Mouse (Mus musculus): ENCODE measurements at regions not wholly inside any gene's neighbourhood (a gene's known extent, or its start where the extent isn't known, plus 50 kb on each side); places are given as distances from the start of the nearest gene placed in this dataset.

DNA sequence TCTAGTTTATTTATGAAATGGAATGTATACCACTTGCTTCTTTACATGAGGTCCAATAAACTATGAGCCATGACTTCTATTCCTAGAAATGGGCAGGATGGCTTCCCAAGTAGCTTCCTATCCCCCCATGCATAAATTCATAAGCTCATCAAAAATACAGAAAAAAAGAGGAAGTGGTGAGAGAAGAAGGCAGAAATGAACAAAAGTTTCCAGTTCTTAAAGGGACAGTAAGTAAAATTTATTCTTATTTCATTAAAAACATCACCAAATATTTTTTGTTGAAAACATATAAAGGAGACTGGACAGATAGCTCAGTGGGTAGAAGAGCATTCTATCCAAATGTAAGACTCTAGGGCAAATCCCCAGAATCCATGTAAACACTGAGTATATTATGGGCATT is 554.0 kb upstream of the Klf4 start:
- no peak overlapping the region for H3K27ac ChIP-seq (ENCODE audit: low read depth, low read length)
- no peaks in the 10 kb centered on the region for H3K36me3 ChIP-seq (ENCODE audit: control insufficient read depth, insufficient read depth, low read length)
- ATAC-seq (no peak), DNase-seq (ENCODE audit: low spot score) (no peak)
- H3K4me3 ChIP-seq (ENCODE audit: low read depth, low read length) = no peak overlapping the region
- H3K4me2 ChIP-seq (ENCODE audit: low read length) = no peak overlapping the region
- peaks cover 7% of the 10 kb centered on the region; the same call in 1 of the 2 replicates for H3K4me1 ChIP-seq (ENCODE audit: control insufficient read depth, insufficient read depth, low read length)
- H3K9me3 ChIP-seq (replicated peaks; ENCODE audit: control insufficient read depth, low read length) = no peaks in the 10 kb centered on the region
- no peak overlapping the region for H3K9ac ChIP-seq (ENCODE audit: low read length)
- no peaks in the 10 kb centered on the region for H3K27me3 ChIP-seq (replicated peaks; ENCODE audit: control insufficient read depth, insufficient read depth, low read length)

DNA sequence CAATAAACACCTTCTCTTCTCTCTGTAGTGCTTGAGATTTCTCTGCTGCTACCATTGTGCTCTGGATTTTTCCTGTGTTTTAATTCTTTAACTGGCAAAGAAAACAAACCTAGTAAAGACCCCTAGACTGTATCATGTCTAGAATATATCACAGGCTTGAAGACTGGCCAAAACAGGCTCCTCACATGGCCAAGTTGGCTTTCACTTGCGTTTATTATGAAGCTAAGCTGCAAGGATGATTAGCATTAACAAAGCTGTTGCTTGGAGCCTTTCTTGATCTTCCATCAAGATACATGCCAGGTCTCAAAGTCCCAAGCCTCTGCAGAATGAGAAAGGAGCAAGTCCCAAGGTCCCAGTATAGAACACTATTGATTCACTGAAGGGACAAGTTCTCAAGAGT is 551.9 kb upstream of the Klf4 start:
- DNase-seq (ENCODE audit: low spot score) (peak; percentile 57), ATAC-seq (no peak)
- Histone ChIP-seq H3K4me1 (ENCODE audit: control insufficient read depth, insufficient read depth, low read length) (peaks cover 2% of the 10 kb centered on the region; the same call in 1 of the 2 replicates), H3K4me3 (ENCODE audit: low read depth, low read length) (no peak overlapping the region), H3K27me3 (replicated peaks; ENCODE audit: control insufficient read depth, insufficient read depth, low read length) (no peaks in the 10 kb centered on the region), H3K27ac (ENCODE audit: low read depth, low read length) (no peak overlapping the region), H3K9ac (ENCODE audit: low read length) (no peak overlapping the region), H3K36me3 (ENCODE audit: control insufficient read depth, insufficient read depth, low read length) (no peaks in the 10 kb centered on the region), H3K4me2 (ENCODE audit: low read length) (no peak overlapping the region), H3K9me3 (replicated peaks; ENCODE audit: control insufficient read depth, low read length) (no peaks in the 10 kb centered on the region)
- WGBS = 60% methylated on average over 1 of the region's 1 CpGs

DNA sequence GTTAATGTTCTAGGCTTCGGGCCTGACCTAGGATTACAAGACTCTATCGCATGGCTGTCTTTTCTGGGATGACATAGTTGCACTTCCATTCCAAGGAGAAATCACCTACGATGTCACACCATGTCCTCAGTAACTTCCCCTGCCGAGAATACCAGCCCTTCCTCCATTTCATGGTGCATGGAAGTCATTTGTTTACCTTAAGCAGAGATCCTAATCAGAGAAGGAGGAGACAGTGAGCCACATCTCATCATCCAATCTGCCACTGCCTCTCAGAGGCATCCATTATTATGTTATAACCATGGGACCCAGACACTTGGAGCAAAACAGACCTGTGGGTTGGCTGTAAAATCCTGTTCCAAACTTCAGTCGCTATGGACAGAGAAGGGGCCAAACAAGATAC is 550.1 kb upstream of the Klf4 start:
- H3K27ac ChIP-seq (ENCODE audit: low read depth, low read length) = no peak overlapping the region
- no peak overlapping the region for H3K4me3 ChIP-seq (ENCODE audit: low read depth, low read length)
- ATAC-seq (no peak), DNase-seq (ENCODE audit: low spot score) (no peak)
- H3K4me2 ChIP-seq (ENCODE audit: low read length) = no peak overlapping the region
- WGBS = 87% methylated on average over 5 of the region's 5 CpGs
- no peaks in the 10 kb centered on the region for H3K9me3 ChIP-seq (replicated peaks; ENCODE audit: control insufficient read depth, low read length)
- H3K27me3 ChIP-seq (replicated peaks; ENCODE audit: control insufficient read depth, insufficient read depth, low read length) = no peaks in the 10 kb centered on the region
- no peaks in the 10 kb centered on the region for H3K36me3 ChIP-seq (ENCODE audit: control insufficient read depth, insufficient read depth, low read length)
- no peaks in the 10 kb centered on the region for H3K4me1 ChIP-seq (ENCODE audit: control insufficient read depth, insufficient read depth, low read length)
- H3K9ac ChIP-seq (ENCODE audit: low read length) = no peak overlapping the region

DNA sequence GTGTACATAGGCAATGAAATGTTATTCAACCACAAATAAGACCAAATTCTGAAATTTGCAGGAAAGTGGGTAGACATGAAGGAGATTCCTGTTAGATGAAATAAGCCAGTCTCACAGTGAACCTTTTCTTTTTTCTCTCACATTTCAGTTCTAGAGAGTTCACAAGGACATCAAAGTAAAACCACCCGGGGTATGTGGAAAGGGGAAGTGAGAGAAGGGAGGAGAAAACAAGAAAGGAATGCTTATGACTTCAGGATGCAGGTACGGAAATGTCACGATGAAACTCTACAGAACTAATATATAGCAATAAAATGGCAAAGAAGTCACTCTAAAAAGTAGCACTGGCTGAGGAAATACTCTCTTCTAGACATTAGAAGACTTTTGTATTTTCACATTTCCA is 548.7 kb upstream of the Klf4 start:
- ATAC-seq (no peak), DNase-seq (ENCODE audit: low spot score) (no peak)
- Histone ChIP-seq H3K27me3 (replicated peaks; ENCODE audit: control insufficient read depth, insufficient read depth, low read length) (no peaks in the 10 kb centered on the region), H3K36me3 (ENCODE audit: control insufficient read depth, insufficient read depth, low read length) (no peaks in the 10 kb centered on the region), H3K27ac (ENCODE audit: low read depth, low read length) (no peak overlapping the region), H3K4me3 (ENCODE audit: low read depth, low read length) (no peak overlapping the region), H3K9ac (ENCODE audit: low read length) (no peak overlapping the region), H3K9me3 (replicated peaks; ENCODE audit: control insufficient read depth, low read length) (no peaks in the 10 kb centered on the region), H3K4me1 (ENCODE audit: control insufficient read depth, insufficient read depth, low read length) (no peaks in the 10 kb centered on the region), H3K4me2 (ENCODE audit: low read length) (no peak overlapping the region)
- 84% methylated on average over 3 of the region's 3 CpGs for WGBS

DNA sequence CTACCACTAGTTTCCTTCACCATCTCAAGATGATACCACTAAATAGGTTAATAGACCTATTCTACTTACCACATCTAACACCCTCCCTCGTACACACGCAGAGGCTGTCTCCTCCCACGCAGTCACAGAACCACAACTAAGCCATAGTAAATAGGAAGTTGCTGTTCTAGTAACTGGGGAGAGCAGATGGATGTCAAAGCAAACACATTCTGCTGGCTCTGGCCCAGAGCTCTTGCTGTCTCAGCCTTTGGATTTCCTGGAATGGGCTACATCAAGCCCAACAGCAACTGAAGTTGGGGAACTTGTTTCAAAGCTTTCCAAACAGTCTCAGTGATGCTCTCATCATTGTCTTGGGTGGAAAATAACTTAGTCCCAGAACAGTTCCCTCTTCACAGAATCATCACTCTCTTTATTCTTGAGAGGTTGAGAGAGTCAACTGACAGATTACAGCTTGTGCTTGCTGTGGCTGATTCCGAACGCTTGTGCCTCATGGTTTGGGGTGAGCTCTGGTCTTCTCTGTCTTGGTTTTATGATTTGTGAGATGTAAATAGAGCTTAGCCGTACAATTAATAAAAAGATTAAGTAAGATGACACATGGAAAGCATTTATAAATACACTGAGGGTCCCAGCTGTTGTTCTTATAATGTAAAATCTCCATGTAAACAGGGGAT is 538.5 kb upstream of the Klf4 start:
- Histone ChIP-seq H3K9ac (ENCODE audit: low read length) (no peak overlapping the region), H3K4me1 (ENCODE audit: control insufficient read depth, insufficient read depth, low read length) (no peaks in the 10 kb centered on the region), H3K9me3 (replicated peaks; ENCODE audit: control insufficient read depth, low read length) (no peaks in the 10 kb centered on the region), H3K36me3 (ENCODE audit: control insufficient read depth, insufficient read depth, low read length) (no peaks in the 10 kb centered on the region), H3K4me2 (ENCODE audit: low read length) (no peak overlapping the region), H3K27me3 (replicated peaks; ENCODE audit: control insufficient read depth, insufficient read depth, low read length) (no peaks in the 10 kb centered on the region), H3K27ac (ENCODE audit: low read depth, low read length) (no peak overlapping the region), H3K4me3 (ENCODE audit: low read depth, low read length) (no peak overlapping the region)
- DNase-seq (ENCODE audit: low spot score) = peak; percentile 65
- peak; percentile 37; the same call in 1 of the 2 replicates for ATAC-seq
- WGBS = 88% methylated on average over 6 of the region's 6 CpGs

DNA sequence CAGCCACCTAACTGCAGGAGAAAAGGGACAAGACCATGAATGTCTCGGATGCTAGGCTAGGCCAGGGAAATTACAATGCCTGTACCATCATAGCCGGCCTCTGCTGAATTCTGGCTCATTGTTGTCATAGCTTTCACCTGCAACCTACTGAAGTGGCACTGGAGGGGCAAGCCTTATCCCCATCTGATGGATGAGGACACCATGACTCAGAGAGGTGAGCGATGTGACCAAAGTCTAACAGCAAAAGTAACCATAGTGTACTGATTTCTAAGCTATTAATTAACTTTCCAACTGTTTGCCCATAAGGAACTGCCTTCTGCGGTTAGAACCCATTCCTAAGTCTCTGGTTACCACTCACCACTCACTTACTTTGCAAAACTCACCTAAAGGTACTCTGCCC is 536.6 kb upstream of the Klf4 start:
- no peak for ATAC-seq
- 91% methylated on average over 4 of the region's 4 CpGs for WGBS

DNA sequence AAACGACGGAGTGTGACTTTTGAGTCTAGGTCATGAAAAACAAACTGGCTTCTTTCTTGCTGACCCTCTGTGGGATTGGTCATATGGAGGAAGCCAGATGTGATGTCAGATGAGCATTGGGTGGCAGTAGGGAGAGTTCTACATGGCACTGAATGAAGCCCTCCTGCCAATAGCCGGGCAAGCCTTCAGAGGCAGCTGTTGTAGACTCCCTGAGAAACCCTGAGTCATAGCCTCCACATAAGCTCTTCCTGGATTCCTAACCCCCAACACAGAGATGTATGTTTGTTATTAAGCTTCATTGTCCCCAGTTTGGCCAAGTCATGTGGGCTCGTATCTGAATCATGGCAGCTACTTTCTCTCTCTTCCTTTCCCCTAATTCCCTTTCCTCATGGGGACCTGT is 532.4 kb upstream of the Klf4 start:
- H3K4me3 ChIP-seq (ENCODE audit: low read depth, low read length) = no peak overlapping the region
- ATAC-seq (no peak), DNase-seq (ENCODE audit: low spot score) (no peak)
- 92% methylated on average over 4 of the region's 4 CpGs for WGBS
- H3K4me2 ChIP-seq (ENCODE audit: low read length) = no peak overlapping the region
- H3K9ac ChIP-seq (ENCODE audit: low read length) = no peak overlapping the region
- H3K27ac ChIP-seq (ENCODE audit: low read depth, low read length) = no peak overlapping the region
- H3K4me1 ChIP-seq (ENCODE audit: control insufficient read depth, insufficient read depth, low read length) = no peaks in the 10 kb centered on the region
- no peaks in the 10 kb centered on the region for H3K9me3 ChIP-seq (replicated peaks; ENCODE audit: control insufficient read depth, low read length)
- no peaks in the 10 kb centered on the region for H3K36me3 ChIP-seq (ENCODE audit: control insufficient read depth, insufficient read depth, low read length)
- H3K27me3 ChIP-seq (replicated peaks; ENCODE audit: control insufficient read depth, insufficient read depth, low read length) = no peaks in the 10 kb centered on the region

More for the DNA sequence above, 536.6 kb upstream of the Klf4 start:
- Histone ChIP-seq H3K27ac (ENCODE audit: low read depth, low read length) (no peak overlapping the region), H3K9ac (ENCODE audit: low read length) (no peak overlapping the region), H3K36me3 (ENCODE audit: control insufficient read depth, insufficient read depth, low read length) (no peaks in the 10 kb centered on the region), H3K27me3 (replicated peaks; ENCODE audit: control insufficient read depth, insufficient read depth, low read length) (no peaks in the 10 kb centered on the region), H3K4me1 (ENCODE audit: control insufficient read depth, insufficient read depth, low read length) (no peaks in the 10 kb centered on the region), H3K4me3 (ENCODE audit: low read depth, low read length) (no peak overlapping the region), H3K9me3 (replicated peaks; ENCODE audit: control insufficient read depth, low read length) (no peaks in the 10 kb centered on the region), H3K4me2 (ENCODE audit: low read length) (no peak overlapping the region)
- no peak for DNase-seq (ENCODE audit: low spot score)

DNA sequence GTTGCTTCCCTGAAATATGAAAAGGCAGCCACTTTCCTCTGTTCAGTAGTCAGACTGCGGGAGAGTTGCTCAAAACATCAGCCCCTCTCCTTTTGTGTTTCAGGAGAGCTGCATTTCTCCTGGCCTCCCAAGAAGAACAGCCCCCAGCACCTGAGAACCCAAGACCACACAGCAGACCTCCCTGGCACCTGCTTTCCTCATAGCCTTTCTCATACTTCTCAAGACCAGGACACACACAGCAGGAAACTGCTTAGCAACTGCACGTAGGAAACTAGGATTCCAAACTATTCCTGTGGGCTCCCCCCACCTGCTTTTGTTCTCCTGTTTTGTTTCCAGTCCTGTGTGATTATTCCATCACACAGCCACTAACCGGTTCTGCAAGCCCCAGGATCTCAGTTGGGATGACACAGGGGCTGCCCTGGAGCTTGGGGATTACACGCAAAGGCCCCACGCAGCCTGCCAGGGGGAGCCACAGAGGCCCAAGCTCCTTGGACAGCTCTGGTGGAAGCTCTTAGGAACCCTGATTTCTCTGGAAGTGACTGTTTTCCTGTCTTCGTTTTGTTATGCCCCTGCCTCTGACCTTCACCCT is 519.6 kb upstream of the Klf4 start:
- Histone ChIP-seq H3K27me3 (replicated peaks; ENCODE audit: control insufficient read depth, insufficient read depth, low read length) (no peaks in the 10 kb centered on the region), H3K9ac (ENCODE audit: low read length) (no peak overlapping the region), H3K9me3 (replicated peaks; ENCODE audit: control insufficient read depth, low read length) (no peaks in the 10 kb centered on the region), H3K4me3 (ENCODE audit: low read depth, low read length) (no peak overlapping the region), H3K4me1 (ENCODE audit: control insufficient read depth, insufficient read depth, low read length) (no peaks in the 10 kb centered on the region), H3K36me3 (ENCODE audit: control insufficient read depth, insufficient read depth, low read length) (no peaks in the 10 kb centered on the region), H3K4me2 (ENCODE audit: low read length) (no peak overlapping the region), H3K27ac (ENCODE audit: low read depth, low read length) (no peak overlapping the region)
- DNase-seq (ENCODE audit: low spot score) (no peak), ATAC-seq (no peak)
- 20% methylated on average over 6 of the region's 6 CpGs for WGBS

DNA sequence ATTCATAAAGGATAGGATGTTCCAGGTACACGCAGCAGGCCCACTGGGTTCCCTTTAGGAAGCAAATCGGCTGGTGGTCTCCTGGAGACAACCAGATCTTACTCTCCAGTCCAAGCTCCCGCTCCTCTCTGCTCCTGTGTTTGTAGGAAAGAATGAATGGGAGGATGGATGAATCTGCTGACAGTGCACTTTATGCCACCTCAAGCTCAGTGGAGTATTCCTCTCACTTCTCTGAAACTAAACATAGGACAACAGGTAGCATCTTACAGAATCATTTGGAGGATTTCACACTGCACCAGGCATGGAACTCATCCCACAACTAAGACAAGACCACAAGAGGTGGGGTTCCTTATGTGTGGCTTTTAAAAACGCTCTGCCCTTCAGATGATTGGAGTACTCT is 507.1 kb upstream of the Klf4 start:
- H3K27ac ChIP-seq (ENCODE audit: low read depth, low read length) = no peak overlapping the region
- H3K4me1 ChIP-seq (ENCODE audit: control insufficient read depth, insufficient read depth, low read length) = no peaks in the 10 kb centered on the region
- no peak overlapping the region for H3K9ac ChIP-seq (ENCODE audit: low read length)
- no peaks in the 10 kb centered on the region for H3K9me3 ChIP-seq (replicated peaks; ENCODE audit: control insufficient read depth, low read length)
- H3K4me3 ChIP-seq (ENCODE audit: low read depth, low read length) = no peak overlapping the region
- ATAC-seq (no peak), DNase-seq (ENCODE audit: low spot score) (no peak)
- no peak overlapping the region for H3K4me2 ChIP-seq (ENCODE audit: low read length)
- 92% methylated on average over 4 of the region's 4 CpGs for WGBS
- no peaks in the 10 kb centered on the region for H3K27me3 ChIP-seq (replicated peaks; ENCODE audit: control insufficient read depth, insufficient read depth, low read length)
- no peaks in the 10 kb centered on the region for H3K36me3 ChIP-seq (ENCODE audit: control insufficient read depth, insufficient read depth, low read length)

All from forebrain, embryonic 14.5 days (tissue).